ENCODE assay signal across 8 mouse cellular contexts in the genomic region with DNA sequence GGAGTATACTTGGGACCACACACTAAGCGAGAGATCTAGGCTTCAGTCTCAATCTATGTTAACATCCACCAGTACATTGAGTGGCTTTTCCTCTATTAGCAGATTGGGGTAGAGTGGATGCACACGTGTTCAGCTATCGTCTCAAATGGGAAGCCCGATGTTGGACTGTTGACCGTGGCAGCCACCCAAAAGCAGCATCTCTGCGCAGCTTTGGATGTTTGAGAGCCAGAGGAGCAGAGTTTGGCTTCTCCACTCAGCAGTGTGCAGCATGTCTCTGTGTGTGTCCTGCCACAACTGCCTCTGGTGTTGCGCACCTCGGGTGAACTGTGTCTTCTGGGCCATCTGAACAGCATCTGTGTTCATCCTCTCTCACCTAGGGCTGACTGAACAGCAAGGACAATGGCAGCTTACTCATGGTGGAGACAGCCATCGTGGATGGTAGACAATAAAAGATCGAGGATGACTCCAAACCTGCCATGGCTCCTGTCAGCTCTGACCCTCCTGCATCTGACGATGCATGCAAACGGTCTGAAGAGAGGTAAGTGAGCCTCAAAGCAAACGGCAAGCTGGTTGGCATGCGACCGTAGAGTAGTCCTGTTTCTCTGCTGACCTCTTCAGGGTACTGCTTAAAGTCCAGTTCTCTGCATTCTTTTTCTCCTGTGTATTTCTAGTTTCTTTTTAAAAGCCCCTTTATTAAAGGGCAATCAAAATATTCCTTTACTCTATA.
DNase-seq lines count a peak whose midpoint lies in the region; ATAC-seq and TF ChIP-seq lines count a peak whose summit lies in the region.

No protein-coding gene starts in this region.

- no peaks in the 10 kb centered on the region for H3K27me3 ChIP-seq in kidney, adult 2 months (replicated peaks; ENCODE audit: control insufficient read depth, insufficient read depth, low read length)
- H3K27me3 ChIP-seq in midbrain, postnatal 0 days (ENCODE audit: insufficient read depth, low read length) = no peaks in the 10 kb centered on the region
- no peaks in the 10 kb centered on the region for H3K27me3 ChIP-seq in midbrain, embryonic 11.5 days (ENCODE audit: control insufficient read depth, insufficient read depth, low read length)
- H3K27me3 ChIP-seq in heart, embryonic 12.5 days (replicated peaks) = no peaks in the 10 kb centered on the region
- no peaks in the 10 kb centered on the region for H3K27me3 ChIP-seq in thymus, adult 2 months (ENCODE audit: control insufficient read depth, insufficient read depth, low read length)

- H3K27ac ChIP-seq in kidney, adult 2 months (ENCODE audit: insufficient read depth, low read depth, low read length) = 0 out of 2 replicates have a peak overlapping the region, but pooled peaks have one; percentile 11
- H3K27ac ChIP-seq in midbrain, postnatal 0 days (ENCODE audit: low read depth, low read length) = no peak overlapping the region
- H3K27ac ChIP-seq in midbrain, embryonic 11.5 days (ENCODE audit: low read depth, low read length) = no peak overlapping the region
- H3K27ac ChIP-seq in heart, embryonic 12.5 days (ENCODE audit: poor library complexity, severe bottlenecking) = no peak overlapping the region
- H3K27ac ChIP-seq in thymus, adult 2 months (ENCODE audit: control insufficient read depth, insufficient read depth, low read length) = no peak overlapping the region

- H3K4me3 ChIP-seq in kidney, adult 2 months (ENCODE audit: insufficient read depth, low read depth, low read length) = no peak overlapping the region
- no peak overlapping the region for H3K4me3 ChIP-seq in midbrain, postnatal 0 days (ENCODE audit: low read depth, low read length)
- H3K4me3 ChIP-seq in midbrain, embryonic 11.5 days (ENCODE audit: low read depth, low read length) = no peak overlapping the region
- no peak overlapping the region for H3K4me3 ChIP-seq in heart, embryonic 12.5 days
- no peak overlapping the region for H3K4me3 ChIP-seq in thymus, adult 2 months (ENCODE audit: control insufficient read depth, insufficient read depth, low read length)

- no peak for TF ChIP-seq POLR2A in kidney, adult 2 months (IDR thresholded peaks at IDR 0.05; ENCODE audit: low read depth, low read length)
- TF ChIP-seq POLR2A in thymus, adult 2 months (IDR thresholded peaks at IDR 0.05; ENCODE audit: control insufficient read depth, extremely low read depth, insufficient read depth, low read length, poor library complexity) = no peak

- WGBS in kidney, adult 2 months = 59% methylated on average over 15 of the region's 15 CpGs
- 81% methylated on average over 15 of the region's 15 CpGs for WGBS in midbrain, postnatal 0 days
- 94% methylated on average over 15 of the region's 15 CpGs for WGBS in midbrain, embryonic 11.5 days
- WGBS in heart, embryonic 12.5 days = 68% methylated on average over 15 of the region's 15 CpGs
- 79% methylated on average over 15 of the region's 15 CpGs for WGBS in thymus, adult 2 months

- no peak overlapping the region for H3K4me2 ChIP-seq in midbrain, postnatal 0 days (ENCODE audit: low read depth, low read length, poor library complexity, severe bottlenecking)
- H3K4me2 ChIP-seq in midbrain, embryonic 11.5 days = no peak overlapping the region
- H3K4me2 ChIP-seq in heart, embryonic 12.5 days = no peak overlapping the region

- TF ChIP-seq CTCF in kidney, adult 2 months (conservative IDR thresholded peaks at IDR 0.05; ENCODE audit: insufficient read depth, insufficient read length, low read depth, low read length) = no peak
- TF ChIP-seq CTCF in midbrain, postnatal 0 days (IDR thresholded peaks at IDR 0.05) = no peak
- TF ChIP-seq CTCF in thymus, adult 2 months (IDR thresholded peaks at IDR 0.05; ENCODE audit: borderline replicate concordance, control insufficient read depth, extremely low read depth, insufficient read depth, low read length, poor library complexity) = no peak

- DNase-seq in kidney, adult 2 months = peak; percentile 62
- DNase-seq in kidney, adult 11 months = no peak
- DNase-seq in midbrain, postnatal 0 days (ENCODE audit: low spot score) = peak; percentile 47
- no peak for DNase-seq in midbrain, embryonic 11.5 days (ENCODE audit: low spot score, missing footprints)
- peak; percentile 65 to 75 for DNase-seq in kidney, postnatal 4 days
- no peak for DNase-seq in thymus, adult 2 months
- DNase-seq in yolk sac, embryonic 10.5 days (ENCODE audit: low spot score) = no peak

- no peaks in the 10 kb centered on the region for H3K36me3 ChIP-seq in kidney, adult 2 months (ENCODE audit: control insufficient read depth, insufficient read depth, low read length)
- no peaks in the 10 kb centered on the region; the same call in 1 of the 2 replicates for H3K36me3 ChIP-seq in midbrain, postnatal 0 days (ENCODE audit: insufficient read depth, low read length)
- no peaks in the 10 kb centered on the region for H3K36me3 ChIP-seq in midbrain, embryonic 11.5 days (ENCODE audit: control insufficient read depth, insufficient read depth, low read length)
- peaks cover 25% of the 10 kb centered on the region for H3K36me3 ChIP-seq in heart, embryonic 12.5 days
- no peaks in the 10 kb centered on the region for H3K36me3 ChIP-seq in thymus, adult 2 months (ENCODE audit: control insufficient read depth, insufficient read depth, low read length)

- no peak overlapping the region for H3K9ac ChIP-seq in midbrain, postnatal 0 days (replicated peaks; ENCODE audit: low read length, poor library complexity, severe bottlenecking)
- H3K9ac ChIP-seq in midbrain, embryonic 11.5 days (ENCODE audit: low read length) = no peak overlapping the region
- H3K9ac ChIP-seq in heart, embryonic 12.5 days = no peak overlapping the region

- H3K4me1 ChIP-seq in kidney, adult 2 months (ENCODE audit: control insufficient read depth, insufficient read depth, low read length) = peaks cover 23% of the 10 kb centered on the region
- no peaks in the 10 kb centered on the region for H3K4me1 ChIP-seq in midbrain, postnatal 0 days (ENCODE audit: insufficient read depth, low read length)
- H3K4me1 ChIP-seq in midbrain, embryonic 11.5 days (ENCODE audit: control insufficient read depth, insufficient read depth, low read length) = 0 out of 2 replicates have a peak, but pooled peaks cover 2% of the 10 kb centered on the region
- peaks cover 24% of the 10 kb centered on the region for H3K4me1 ChIP-seq in heart, embryonic 12.5 days (replicated peaks)
- no peaks in the 10 kb centered on the region for H3K4me1 ChIP-seq in thymus, adult 2 months (replicated peaks; ENCODE audit: control insufficient read depth, insufficient read depth, low read length)

- ATAC-seq in midbrain, postnatal 0 days (ENCODE audit: low FRiP score) = no peak
- no peak for ATAC-seq in midbrain, embryonic 11.5 days (ENCODE audit: low FRiP score)
- 0 out of 2 replicates have a peak, but pooled peaks have one; percentile 39 for ATAC-seq in heart, embryonic 12.5 days (ENCODE audit: insufficient number of reproducible peaks, low FRiP score)

- no peaks in the 10 kb centered on the region for H3K9me3 ChIP-seq in midbrain, postnatal 0 days (ENCODE audit: low read length)
- no peaks in the 10 kb centered on the region for H3K9me3 ChIP-seq in midbrain, embryonic 11.5 days (ENCODE audit: control insufficient read depth, low read length)
- H3K9me3 ChIP-seq in heart, embryonic 12.5 days (replicated peaks) = no peaks in the 10 kb centered on the region

Comparison
In these comparisons a context has a peak if more than half of its experiments do, and no peak if none do; other contexts are left out.
1. DNase-seq: peak in kidney, adult 2 months (single experiment), midbrain, postnatal 0 days (single experiment) and kidney, postnatal 4 days (2 of 2); none in kidney, adult 11 months (single experiment), midbrain, embryonic 11.5 days (single experiment), thymus, adult 2 months (single experiment) and yolk sac, embryonic 10.5 days (single experiment).